Mouse (Mus musculus): ENCODE results near the gene Cracr2a. TPM values are rescaled to one million over a fixed set of nuclear protein-coding genes. Genes with fewer than 3 reads are reported as not detected.

Cracr2a gene
- polyA plus RNA-seq, 1 experiment from 2014 or later: 2.8 TPM

DNA sequence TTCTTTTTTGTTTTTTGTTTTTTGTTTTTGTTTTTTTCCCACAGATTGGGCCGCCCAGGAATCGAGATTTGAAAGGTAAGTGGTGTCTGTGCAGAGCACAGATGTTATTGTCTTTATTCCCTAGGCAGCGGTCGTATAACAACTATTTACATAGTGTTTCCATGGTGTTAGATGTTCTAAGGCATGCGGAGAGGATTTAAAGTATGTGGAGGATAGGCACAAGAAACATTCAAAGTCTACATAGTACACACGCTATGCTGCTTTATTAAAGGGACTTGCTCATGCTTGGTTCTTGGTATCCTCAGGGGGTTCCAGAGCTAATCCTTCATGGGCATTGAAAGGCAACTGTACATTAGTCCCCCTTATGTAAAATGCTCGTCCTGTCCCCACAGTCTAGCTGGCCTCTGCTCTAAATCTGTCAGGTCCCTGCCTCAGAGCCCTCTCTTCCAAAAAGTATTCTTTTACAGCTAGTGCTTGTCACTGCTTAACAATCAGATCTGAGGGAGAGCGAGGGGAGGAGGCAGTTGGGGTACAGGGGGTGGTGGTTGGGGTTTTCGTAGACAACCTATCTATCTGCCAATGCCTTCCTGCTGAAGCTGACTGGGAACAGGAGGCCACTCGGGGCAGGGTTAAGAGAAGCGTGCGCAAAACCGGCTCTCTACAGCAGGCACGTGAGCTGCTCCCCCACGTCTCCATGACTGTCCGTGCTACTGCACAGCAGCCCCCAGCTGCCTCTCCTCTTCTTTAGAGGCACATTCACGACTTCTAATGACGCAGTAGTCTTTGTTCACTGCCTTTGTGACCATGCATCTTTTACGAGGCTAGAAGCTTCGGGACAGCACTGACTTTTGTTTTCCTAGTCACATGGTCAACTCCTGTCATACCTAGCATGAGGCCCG is 156.3 kb downstream of the Cracr2a start:
- Histone ChIP-seq H3K36me3 (ENCODE audit: insufficient read depth) (no peaks in the 10 kb centered on the region), H3K27ac (ENCODE audit: low read depth) (no peak overlapping the region), H3K27me3 (ENCODE audit: insufficient read depth, low read length) (no peaks in the 10 kb centered on the region), H3K4me1 (ENCODE audit: insufficient read depth) (no peaks in the 10 kb centered on the region), H3K9ac (no peak overlapping the region), H3K9me3 (ENCODE audit: low read depth, low read length) (no peaks in the 10 kb centered on the region), H3K4me3 (ENCODE audit: low read depth, low read length) (no peak overlapping the region), H3K4me2 (no peak overlapping the region)
- DNase-seq (peak; percentile 5), ATAC-seq (ENCODE audit: insufficient read depth) (no peak)
- TF ChIP-seq CTCF (IDR thresholded peaks at IDR 0.05; ENCODE audit: low read depth): no peak
- WGBS: 43% methylated on average over 21 of the region's 21 CpGs

DNA sequence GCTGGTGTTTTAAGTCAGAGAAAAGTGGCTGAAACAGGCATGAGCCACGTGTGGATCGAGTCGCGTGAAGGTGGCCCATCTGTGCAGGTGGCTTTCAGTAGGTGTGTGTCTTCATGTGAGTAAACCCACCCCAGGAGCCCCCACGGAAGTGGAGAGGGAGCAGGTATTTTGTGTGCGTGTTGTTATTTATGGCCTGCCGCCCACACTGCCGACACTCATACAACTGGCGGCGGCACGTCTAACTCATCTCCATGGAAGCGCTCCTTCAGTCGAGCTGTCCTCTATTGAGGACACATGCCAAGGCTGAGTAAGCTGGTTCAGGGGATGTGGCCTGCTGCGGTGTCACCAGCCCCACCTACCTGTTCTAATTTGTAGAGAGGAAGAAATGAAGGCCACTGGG is 158.7 kb downstream of the Cracr2a start:
- Histone ChIP-seq H3K27me3 (ENCODE audit: insufficient read depth, low read length) (no peaks in the 10 kb centered on the region), H3K36me3 (ENCODE audit: insufficient read depth) (no peaks in the 10 kb centered on the region), H3K9ac (no peak overlapping the region), H3K4me1 (ENCODE audit: insufficient read depth) (no peaks in the 10 kb centered on the region), H3K9me3 (ENCODE audit: low read depth, low read length) (no peaks in the 10 kb centered on the region), H3K4me2 (no peak overlapping the region), H3K4me3 (ENCODE audit: low read depth, low read length) (no peak overlapping the region), H3K27ac (ENCODE audit: low read depth) (no peak overlapping the region)
- DNase-seq: no peak
- no peak for ATAC-seq (ENCODE audit: insufficient read depth)
- no peak for TF ChIP-seq CTCF (IDR thresholded peaks at IDR 0.05; ENCODE audit: low read depth)
- WGBS: 88% methylated on average over 14 of the region's 14 CpGs

DNA sequence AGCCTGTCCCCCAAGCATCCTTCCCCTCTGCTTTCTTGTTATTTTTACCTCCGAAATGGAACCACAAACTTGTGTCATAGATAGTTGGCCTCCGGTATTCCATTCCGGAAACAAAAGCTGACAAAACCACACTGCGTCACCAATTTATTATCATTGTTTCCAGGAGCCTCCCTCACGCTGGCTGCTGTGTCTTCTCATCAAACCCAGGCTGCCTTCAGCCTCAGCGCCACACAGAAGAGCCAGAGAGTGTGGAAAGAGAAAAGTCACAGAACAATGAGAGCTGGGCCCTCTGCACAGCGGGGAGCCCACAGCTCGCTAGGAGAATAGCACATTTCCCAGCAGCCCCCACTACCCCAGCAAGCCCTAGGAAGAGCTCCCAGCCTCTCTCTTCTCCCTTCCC is 162.0 kb downstream of the Cracr2a start:
- Histone ChIP-seq H3K9me3 (ENCODE audit: low read depth, low read length) (no peaks in the 10 kb centered on the region), H3K36me3 (ENCODE audit: insufficient read depth) (no peaks in the 10 kb centered on the region), H3K4me3 (ENCODE audit: low read depth, low read length) (no peak overlapping the region), H3K27ac (ENCODE audit: low read depth) (no peak overlapping the region), H3K4me2 (no peak overlapping the region), H3K4me1 (ENCODE audit: insufficient read depth) (no peaks in the 10 kb centered on the region), H3K27me3 (ENCODE audit: insufficient read depth, low read length) (no peaks in the 10 kb centered on the region), H3K9ac (no peak overlapping the region)
- 47% methylated on average over 8 of the region's 8 CpGs for WGBS
- no peak for ATAC-seq (ENCODE audit: insufficient read depth)
- no peak for TF ChIP-seq CTCF (IDR thresholded peaks at IDR 0.05; ENCODE audit: low read depth)
- DNase-seq: no peak

Other genes starting within 250 kb of the Cracr2a start
- gene Parp11, start 114.5 kb upstream of the Cracr2a start, polyA plus RNA-seq (2014; fragmentation: Nextera tagmentation; extraction: Ambion mirVana): 29.1 and 31.4 TPM in 2 replicates
- not detected in 2 replicates for gene Prmt8, start 208.1 kb downstream of the Cracr2a start, polyA plus RNA-seq (2014; fragmentation: Nextera tagmentation; extraction: Ambion mirVana)

Data from lung, embryonic 14.5 days (tissue).